Mouse (Mus musculus) cerebellum, postnatal 25 days (tissue): ENCODE measurements around the gene Cdc34.

Source experiments
- DNase-seq, 2 experiments: peaks; one replicate each; pipeline ENCODE4 v3.0.0; 2021; ENCODE audit warnings: mixed read lengths in 2 of 2

The Cdc34 gene

GRCm38 (mm10) chr10:79671396-79672087 is 10.5 kb upstream of the Cdc34 start:
- DNase-seq, result no peak

DNA sequence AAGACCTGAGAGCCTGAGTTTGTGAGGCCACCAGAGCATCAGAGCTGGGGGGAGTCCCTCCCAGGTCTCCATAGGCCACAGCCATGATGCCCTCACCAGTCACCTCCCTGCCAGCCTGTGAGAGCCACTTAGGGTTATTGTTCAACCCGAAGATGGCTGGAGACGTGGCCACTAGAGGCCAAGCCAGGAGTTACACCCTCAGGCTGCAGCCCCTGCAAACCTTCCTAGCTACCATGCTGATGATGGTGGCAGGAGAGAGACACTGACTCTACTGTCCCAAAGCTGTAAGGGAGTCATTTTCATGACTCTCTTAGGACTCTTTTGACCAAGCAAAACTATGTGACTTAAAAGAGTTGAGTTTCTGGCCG is 9.9 kb upstream of the Cdc34 start:
- no peak for DNase-seq

DNA sequence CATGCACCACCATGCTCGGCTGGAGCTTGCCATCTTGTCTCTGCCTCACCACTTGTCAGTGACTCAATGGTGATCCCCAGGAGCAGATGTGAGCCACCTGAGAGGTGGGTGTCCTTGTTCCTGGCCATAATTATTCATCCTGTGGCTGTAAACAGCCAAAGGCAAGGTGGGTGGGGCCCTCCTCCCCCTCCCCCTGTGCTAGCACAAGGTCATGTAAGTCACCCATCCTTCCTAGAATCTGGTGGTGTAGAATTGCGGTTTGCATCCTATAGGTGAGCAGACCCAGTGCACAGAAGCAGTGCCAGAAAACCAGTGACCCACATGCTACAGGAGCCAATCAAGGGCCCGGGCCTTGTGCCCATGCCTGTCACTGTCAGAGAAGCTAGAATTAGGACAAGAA is 8.9 kb upstream of the Cdc34 start:
- no peak for DNase-seq

- DNase-seq, result no peak
Measured at GRCm38 (mm10) chr10:79675346-79676035, 6.5 kb upstream of the Cdc34 start.

GRCm38 (mm10) chr10:79680606-79681495 is 1.1 kb upstream of the Cdc34 start:
- peak in 1 of 2 experiments; percentile 47 for DNase-seq

GRCm38 (mm10) chr10:79682551-79682915 is 538 bp downstream of the Cdc34 start:
- DNase-seq, result no peak

DNA sequence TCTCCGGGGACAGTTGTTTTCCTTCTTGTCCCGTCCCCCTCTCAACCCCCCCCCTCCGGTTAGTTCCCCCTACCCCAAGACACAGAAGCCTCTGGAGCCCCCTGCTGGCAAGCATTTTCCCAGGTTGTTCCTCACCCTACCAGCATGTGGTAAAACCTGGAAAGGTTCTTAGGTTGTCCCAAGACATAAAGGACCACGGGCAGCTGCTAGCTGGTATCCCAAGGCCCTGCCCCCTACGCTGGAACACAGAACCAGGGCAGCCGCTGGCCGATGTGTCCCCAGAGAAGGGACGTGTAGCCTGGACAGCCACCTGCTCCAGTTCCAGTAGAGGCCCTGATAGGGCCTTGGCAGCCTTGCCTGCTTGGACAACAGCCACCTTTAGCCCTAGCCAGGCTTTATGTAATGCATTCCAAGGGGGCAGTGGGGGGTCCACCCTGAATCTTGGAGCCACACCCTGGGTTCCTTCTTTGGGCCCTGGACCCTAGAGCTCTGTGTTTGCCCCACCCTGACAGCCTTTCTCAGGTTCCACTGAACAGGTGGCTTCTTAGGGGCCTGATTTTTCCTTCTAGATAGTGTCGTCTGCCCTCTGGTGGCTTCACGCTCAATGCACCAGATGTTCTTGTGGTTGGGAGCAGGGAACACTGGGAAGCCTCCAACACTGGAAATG is 1.1 kb downstream of the Cdc34 start:
- DNase-seq, result peak; percentile 54 to 68

DNA sequence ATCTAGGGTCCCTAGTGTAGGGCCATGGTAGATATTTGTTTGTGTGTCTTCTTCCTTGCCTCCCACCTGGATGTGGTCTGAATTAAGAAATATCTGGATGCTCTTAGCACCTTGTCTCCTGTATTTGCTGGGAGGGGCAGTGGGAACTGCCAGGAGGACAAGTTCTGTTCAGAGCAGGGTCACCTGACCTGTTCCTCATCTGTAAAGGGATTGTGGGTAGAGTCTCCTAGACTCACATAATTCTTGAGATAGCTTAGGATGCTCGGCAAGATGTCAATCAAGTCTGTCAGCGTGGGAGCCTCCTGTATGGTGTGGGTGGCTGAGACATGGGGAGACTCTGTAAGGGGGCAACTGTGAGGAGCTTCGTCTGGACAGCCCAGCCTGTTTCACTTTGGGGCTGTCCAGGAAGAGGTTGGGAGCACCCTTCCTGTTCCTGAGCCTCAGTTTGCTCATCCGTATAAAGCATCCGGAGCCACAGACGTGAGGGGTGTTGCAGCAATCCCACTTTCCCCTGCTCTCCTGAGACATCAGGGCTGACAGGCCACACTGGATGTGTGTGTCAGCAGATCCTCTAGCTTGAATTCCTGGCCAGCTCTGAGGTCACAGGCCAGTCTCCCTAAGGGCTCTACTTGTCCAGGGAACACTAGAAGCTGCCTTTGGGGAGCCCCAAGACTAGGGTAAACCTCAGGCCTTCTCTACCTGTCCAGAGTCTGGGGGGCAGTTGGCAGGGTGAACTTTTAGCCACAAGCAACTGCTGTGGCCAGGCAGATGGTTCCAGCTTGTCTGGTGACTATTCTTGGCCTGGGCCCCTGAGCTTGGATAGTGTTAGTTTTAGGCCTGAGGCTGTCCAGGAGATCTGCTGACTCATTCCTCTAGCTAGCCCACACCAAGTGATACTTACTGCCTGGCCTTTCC is 2.0 kb downstream of the Cdc34 start:
- no peak for DNase-seq

- no peak for DNase-seq
Measured at GRCm38 (mm10) chr10:79684770-79685600, 3.0 kb downstream of the Cdc34 start.

GRCm38 (mm10) chr10:79686219-79686618 is 4.2 kb downstream of the Cdc34 start:
- no peak for DNase-seq

DNA sequence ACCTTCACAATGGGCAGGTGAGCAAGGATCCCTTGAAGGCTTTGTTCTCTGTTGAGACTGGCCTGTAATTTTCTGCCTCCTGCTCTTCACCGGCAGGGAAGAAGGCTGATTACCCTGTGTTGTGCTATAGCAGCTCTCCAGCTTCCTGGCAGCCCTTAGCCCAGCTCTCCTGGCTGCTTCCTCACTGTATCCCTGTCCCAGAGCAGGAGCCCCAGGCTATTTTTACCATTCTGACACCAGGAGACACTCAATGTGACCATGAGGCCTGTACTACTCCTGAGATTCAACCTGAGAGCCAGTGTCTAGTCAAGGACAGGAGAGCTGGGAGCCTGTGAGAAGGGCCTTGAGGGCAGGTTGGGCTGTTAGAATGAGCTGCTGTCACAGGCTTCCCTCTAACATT is 4.7 kb downstream of the Cdc34 start:
- no peak for DNase-seq

DNA sequence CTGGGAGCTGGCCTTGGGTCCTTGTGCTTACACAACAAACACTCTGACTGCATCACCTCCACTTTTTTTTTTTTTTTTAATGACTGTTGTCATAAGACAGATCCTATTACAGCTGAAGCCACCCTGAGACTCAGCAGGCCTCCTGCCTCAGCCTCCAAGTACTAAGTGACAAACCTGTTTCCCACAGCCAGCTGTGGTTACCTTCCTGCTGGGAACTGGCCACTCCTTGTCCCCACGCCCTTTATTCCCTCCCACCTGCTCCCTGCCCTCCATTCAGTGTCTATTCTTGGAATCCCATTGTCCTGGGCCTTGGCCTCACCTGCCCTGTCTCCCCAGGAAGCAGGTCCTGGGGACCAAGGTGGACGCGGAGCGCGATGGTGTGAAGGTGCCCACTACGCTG is 5.5 kb downstream of the Cdc34 start:
- no peak for DNase-seq

GRCm38 (mm10) chr10:79688720-79689119 is 6.7 kb downstream of the Cdc34 start, which contains the start of gene Gzmm:
Gene Gzmm, plus strand, starts transcription at chr10:79689020.
- no peak for DNase-seq

DNA sequence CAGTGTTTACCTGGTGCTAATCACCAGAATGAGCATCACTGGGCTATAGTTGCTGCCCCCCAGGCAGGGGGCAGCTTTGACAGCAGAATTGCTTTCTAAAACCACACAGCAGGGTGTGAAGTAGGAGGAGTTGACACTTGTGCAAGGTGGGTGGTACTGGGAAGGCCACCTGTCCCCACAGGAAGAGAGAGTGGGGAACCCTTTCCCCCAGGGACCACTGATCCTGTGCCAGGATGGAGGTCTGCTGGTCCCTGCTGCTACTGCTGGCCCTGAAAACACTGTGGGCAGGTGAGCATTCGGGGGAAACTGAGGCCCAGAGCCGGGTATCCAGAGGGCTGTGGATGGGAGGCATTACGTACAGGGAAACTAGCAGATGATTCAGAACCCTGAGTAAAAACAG is 7.2 kb downstream of the Cdc34 start:
- peak in 1 of 2 experiments; percentile 17 for DNase-seq

GRCm38 (mm10) chr10:79691986-79692548 is 10.1 kb downstream of the Cdc34 start:
- no peak for DNase-seq

DNA sequence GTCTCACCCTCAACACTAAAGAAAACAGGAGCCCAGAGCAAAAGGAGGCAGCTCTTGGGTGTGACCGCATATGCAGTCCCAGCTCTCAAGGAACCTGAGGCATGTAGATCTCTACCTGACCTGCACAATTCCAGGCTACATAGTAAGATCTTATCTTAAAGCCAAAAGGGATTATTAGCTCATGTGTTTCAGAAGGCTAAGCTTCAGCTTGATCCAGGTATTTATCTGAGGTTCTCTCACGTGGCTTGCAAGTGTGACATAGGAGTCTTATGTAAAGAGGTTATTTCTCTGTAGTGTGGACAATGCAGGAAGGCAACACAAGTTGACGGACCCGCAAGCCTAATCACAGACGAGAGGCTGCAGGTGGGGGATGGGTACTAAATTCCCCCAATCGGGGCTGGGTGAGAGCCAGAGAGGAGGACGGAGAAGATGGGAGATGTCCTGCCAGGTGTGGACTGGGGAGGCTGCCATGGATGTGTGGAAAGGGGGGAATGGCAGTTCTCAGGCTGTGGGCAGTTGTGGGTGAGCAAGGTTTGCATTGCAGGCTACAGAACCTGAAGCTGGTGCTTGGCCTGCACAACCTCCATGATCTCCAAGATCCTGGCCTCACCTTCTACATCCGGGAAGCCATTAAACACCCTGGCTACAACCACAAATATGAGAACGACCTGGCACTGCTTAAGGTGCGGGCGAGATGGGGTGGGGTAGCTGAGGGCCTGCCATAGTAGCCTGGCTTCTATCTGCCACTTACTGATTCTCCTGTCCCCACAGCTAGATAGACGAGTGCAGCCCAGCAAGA is 11.8 kb downstream of the Cdc34 start:
- peak in 1 of 2 experiments; percentile 35 for DNase-seq

GRCm38 (mm10) chr10:79694379-79694655 is 12.3 kb downstream of the Cdc34 start:
- DNase-seq, result peak in 1 of 2 experiments; percentile 52

- peak; percentile 82 to 89 for DNase-seq
Measured at GRCm38 (mm10) chr10:79695231-79696128, 13.5 kb downstream of the Cdc34 start.
